Mouse (Mus musculus) ES-E14 (cell line): Measurements from ENCODE around the gene Ccdc14.

Source experiments
- CHD2 ChIP-seq: IDR thresholded peaks from 2 replicates; pipeline ENCODE4 v1.6.1; 2014; ENCODE audit warnings: mild to moderate bottlenecking, low read depth, low read length, inconsistent platforms
- HCFC1 ChIP-seq: IDR thresholded peaks from 2 replicates; pipeline ENCODE4 v1.6.1; 2012; ENCODE audit warnings: low read length, inconsistent platforms, borderline replicate concordance; ENCODE audit not compliant: insufficient read depth
- MAFK ChIP-seq: IDR thresholded peaks from 2 replicates; pipeline ENCODE4 v1.6.1; 2014; ENCODE audit warnings: mild to moderate bottlenecking, low read depth, low read length, inconsistent platforms; ENCODE audit not compliant: insufficient read depth
- ZC3H11A ChIP-seq: IDR thresholded peaks from 2 replicates; pipeline ENCODE4 v1.6.1; 2012; ENCODE audit warnings: low read depth, mild to moderate bottlenecking, inconsistent platforms, low read length, borderline replicate concordance
- ZNF384 ChIP-seq: IDR thresholded peaks from 2 replicates; pipeline ENCODE4 v1.6.1; 2012; ENCODE audit warnings: low read depth, low read length, inconsistent platforms

GRCm38 (mm10) chr16:34706019-34706418, 15.6 kb downstream of the Ccdc14 start:
- no peak for TF ChIP-seq CHD2
- TF ChIP-seq ZC3H11A, result no peak
- no peak for TF ChIP-seq ZNF384
- no peak for TF ChIP-seq MAFK
- TF ChIP-seq HCFC1, result no peak
